Mouse (Mus musculus): ENCODE data around the gene Ddx3x.
"Not testable (repeated sequence)": the region's sequence is repeated elsewhere in the genome, so short reads cannot be mapped to it uniquely, and the experiment has no call there.

Ddx3x gene

DNA sequence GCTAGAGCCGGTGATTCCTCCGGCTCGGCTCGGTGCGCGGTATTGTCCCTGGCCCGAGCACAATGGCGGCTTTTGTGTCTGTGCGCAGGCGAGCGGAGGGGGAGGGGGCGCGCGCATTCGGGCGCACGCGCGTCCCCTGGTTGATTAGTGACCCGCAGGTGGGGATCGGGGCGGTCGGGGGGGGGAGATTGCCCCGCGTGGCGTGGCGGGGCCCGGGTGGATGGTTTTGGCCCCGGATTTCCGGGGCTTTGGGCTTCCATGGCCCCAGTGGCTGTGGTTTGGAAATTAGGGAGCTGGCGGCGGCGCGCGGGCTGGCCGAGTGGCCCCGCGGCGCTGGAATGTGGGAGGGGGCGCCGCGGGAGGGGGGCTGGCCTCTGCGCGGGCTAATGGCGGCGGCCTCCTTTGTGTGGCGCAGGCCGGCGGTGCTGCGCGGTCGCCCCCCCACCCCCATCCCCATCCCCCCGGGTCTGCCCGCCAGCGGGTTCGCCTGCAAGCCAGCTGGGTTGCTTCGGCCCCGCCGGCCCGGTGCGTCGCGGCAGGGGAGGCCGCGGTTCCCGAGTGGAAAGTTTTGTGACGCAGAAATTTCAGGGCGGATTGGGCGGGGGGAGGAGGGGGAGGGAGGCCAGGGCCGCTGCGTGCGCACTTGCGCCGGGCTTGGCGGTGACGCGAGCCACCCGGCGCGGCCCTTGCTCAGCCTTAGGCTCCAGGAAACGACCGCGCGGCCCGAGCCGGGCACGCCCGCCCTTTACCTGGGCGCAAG lies 739 bp downstream of the Ddx3x start:
- DNase-seq (ENCODE audit: extremely low spot score) = peak; percentile 76

DNA sequence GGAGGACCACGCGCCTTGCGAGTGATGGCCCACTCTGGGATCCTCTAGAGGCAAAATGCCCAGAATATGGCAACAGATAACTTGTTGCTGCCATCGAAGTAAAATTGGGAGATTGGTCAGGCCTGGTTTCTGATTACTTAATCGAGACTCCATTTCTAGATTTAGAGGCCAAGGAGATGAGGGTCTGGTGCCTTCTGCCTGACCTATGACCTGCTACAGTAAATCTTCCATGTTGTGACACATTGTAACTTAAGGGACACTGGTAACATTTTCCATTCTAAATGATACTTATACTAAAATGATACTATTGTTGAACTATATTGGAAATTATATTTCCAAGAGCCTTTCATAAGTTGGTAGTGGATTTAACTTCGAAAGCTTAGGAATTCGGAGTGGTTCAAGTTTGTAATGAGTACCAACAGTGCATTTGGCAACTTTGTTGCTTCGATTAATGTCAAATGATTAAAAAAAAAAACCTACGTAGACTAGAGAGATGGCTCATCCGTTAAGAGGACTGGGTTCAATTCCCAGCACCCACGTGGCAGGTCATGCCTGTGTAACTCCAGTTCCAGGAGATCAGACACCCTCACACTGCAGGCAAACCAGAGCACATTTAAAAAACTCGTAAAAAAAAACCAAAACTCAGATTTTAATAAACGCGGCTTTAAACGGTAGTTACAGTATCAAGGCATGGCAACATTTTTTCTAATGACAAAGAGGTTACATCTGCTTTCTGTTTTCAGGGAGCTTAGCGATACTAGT lies 1.5 kb downstream of the Ddx3x start:
- DNase-seq (ENCODE audit: extremely low spot score) = no peak

DNA sequence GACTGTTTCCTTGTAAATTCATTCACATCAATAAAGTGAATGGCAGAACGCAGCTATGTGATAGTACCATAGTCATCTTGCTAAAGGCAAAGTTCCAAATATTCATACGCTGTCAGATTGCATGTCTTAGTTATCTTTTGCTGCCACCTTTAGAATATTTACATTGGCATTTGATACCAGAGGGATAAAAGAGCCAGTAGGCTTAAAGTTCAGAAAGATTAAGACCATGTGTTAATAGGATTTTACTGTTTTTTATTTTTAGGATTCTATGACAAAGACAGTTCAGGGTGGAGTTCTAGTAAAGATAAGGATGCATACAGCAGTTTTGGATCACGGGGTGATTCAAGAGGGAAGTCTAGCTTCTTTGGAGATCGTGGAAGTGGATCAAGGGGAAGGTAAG lies 5.0 kb downstream of the Ddx3x start:
- no peak for DNase-seq (ENCODE audit: extremely low spot score)

DNA sequence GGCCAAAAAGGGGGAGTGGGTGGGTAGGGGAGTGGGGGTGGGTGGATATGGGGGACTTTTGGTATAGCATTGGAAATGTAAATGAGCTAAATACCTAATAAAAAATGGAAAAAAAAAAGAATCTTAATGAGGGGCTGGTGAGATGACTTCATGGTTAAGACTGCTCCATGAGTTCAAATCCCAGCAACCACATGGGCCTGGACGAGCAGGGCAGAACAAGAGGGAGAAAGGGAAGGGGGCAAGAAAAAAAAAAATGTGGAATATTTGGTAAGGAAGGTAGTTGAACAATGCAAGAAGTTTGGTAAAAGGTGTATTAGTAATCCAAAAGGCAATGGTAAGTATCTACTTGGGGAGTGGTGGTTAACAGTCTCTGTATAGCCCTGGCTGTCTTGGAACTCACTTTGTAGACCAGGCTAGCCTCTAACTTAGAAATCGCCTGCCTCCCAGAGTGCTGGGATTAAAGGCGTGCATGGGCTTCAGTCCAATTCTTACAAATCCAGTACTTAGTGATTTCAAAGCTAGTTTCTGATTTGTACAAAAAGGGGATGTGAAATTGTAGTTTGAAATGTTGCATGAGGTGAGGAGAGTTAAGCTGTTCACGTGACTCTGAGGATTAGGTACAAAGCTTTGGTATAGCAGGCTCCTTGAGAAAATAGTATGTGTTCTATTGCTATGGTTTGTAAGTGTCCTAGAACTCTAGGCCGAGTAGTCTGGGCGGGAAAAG lies 13.9 kb downstream of the Ddx3x start:
- peak; percentile 27 for DNase-seq (ENCODE audit: extremely low spot score)

DNA sequence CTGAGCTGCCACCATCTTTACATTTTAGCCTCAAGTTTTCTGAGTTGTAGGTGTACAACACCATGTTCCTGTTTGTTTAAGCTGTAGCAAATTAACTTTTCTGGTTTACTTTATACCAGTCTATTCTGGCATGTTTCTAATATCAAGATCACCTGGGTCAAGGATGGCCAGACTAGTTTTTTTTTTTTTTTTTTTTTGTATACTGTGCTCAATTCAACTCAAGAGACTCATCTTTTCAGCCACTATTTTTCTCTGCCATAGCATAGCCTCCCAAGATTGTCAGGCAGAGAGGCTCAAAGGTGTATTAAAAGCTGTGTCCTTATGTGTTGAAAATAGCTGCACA lies 14.4 kb downstream of the Ddx3x start:
- no peak for DNase-seq (ENCODE audit: extremely low spot score)

DNA sequence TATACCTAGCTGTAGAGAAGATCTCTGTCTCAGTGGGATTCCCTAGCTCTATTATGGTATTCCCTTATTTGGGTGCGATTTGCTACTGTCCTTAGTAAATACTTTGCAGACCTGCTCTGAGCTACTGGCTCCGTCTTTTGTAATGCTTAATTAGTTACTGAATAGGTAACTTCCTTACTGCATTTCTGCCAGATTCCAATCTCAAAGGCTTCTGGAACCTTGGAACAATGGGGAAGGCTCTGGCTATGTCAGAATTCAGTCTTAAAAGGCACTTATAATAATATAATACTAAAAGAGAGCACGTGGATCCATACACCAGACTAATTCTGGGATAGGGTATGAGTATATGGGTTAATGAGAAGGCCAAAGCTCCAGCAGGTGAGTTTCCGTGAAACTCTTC lies 15.5 kb downstream of the Ddx3x start:
- DNase-seq (ENCODE audit: extremely low spot score) = not testable (repeated sequence)

DNA sequence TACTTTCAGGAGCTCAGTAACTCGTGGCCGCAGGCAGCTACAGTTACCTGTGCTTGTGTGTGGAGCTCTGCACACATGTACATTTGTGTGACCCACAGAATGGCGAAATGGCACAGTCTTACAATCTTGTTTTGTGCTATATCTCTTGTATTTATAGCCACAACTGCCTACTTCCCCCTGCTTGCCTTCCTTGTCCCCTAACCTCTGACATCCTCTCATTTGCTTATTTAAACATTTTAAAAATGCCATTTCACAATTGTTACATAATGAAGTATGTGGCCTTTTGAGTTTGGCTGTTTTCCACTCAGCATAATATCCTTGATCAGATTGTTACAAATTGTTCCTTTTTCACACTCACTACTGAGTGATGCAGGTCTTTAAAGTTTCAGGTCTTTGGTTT lies 25.4 kb downstream of the Ddx3x start:
- no peak for DNase-seq (ENCODE audit: extremely low spot score)

DNA sequence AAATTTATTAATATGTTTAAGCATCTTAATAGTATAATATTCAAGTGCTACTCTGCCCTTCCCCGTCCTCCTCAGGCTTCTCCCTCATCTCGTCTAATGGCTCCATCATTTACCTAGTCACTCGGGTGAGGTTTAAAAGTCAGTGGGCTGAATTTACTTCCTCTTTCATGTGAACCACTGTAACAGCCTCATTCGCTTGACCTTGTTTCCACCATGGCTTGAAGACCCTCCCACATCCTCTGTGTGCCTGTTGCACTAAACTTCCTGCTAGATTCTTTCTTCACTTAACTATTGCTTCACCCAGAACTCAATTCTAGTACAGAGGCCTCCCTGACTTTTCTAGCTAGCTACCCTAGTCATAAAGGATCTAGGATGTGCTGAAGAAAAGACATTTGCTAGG lies 30.6 kb downstream of the Ddx3x start:
- DNase-seq (ENCODE audit: extremely low spot score) = no peak

DNA sequence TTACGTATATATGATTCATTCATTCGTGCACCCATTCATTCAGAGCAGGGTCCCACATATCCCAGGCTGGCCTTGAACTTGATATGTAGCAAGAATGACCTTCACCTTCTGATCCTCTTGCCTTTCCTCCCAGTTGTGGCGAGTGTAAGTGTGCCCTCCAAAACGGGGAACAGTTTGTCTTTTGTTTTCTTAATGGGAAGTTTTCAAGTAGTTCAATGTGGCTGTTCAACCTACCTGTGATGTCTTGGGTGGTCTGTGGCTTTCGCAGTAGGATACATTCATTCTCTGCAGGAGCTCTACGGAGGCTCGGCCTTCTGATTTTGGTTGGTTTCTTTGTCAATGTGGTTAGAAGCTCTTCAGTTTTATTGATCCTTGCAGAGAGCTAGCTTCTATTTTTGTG lies 48.8 kb downstream of the Ddx3x start:
- DNase-seq (ENCODE audit: extremely low spot score) = no peak
